Mouse (Mus musculus): ENCODE data around the gene Psmb11.

DNA sequence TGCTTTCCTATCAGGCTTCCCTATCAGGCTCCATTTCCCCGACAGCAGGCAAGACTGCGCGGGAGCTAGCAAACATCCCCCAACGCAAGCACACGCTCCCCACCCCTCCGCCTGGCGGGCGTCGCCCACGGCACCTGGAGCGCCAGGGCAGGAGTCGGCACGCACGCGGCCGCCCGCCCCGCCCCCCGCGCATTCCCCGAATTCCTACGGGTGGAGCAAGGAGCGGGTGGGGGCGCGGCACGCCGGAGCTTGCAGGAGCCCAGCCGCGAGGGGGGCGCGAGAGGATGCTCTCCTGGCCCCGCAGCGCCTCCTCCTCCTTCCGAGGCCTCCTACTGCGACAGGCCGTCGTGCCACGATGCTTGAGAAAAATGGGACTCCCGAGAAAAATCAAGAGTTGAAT lies 45.6 kb upstream of the Psmb11 start:
- TF ChIP-seq CTCF (IDR thresholded peaks at IDR 0.05; ENCODE audit: low read depth) (no peak), EP300 (IDR thresholded peaks at IDR 0.05; ENCODE audit: low read depth) (no peak)
